Mouse (Mus musculus): ENCODE results near the gene Magi1. TPM values are rescaled to one million over a fixed set of nuclear protein-coding genes. Genes with fewer than 3 reads are reported as not detected.

Gene Magi1
- total and polyA plus RNA-seq, 3 experiments: not detected

DNA sequence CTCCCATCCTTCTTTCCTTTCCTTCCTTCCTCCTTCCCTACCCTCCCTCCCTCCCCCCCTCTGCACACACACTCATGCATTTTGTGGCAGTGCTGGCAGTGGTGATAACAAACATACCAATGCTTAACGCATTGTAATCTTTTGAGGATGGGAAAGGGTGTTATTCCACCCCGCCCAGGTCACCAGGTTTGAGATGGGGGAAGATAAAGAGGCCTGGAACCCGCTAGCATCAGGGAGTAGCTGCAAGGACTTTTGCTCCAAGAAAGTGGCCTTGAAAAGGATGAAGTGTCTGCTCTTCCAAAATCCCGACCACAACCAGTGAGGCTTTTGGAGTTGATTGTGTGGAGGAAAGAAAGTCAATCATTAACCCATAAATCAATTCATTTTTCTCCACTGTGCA lies 218.9 kb downstream of the Magi1 start:
- TF ChIP-seq UBTF (IDR thresholded peaks at IDR 0.05; ENCODE audit: low read depth, low read length) (no peak), NRF1 (IDR thresholded peaks at IDR 0.05; ENCODE audit: low read depth, low read length) (no peak), JUN (IDR thresholded peaks at IDR 0.05; ENCODE audit: insufficient read depth, low read depth, low read length) (no peak), MAFK (IDR thresholded peaks at IDR 0.05; ENCODE audit: insufficient replicate concordance, low read length) (no peak)
- no peaks in the 10 kb centered on the region for H3K4me1 ChIP-seq (ENCODE audit: control insufficient read depth in 1 of 2, insufficient read depth in 2 of 2)
- in situ Hi-C loops (cut with MboI; ENCODE audit: low pct_ligation_motif_present, low pct_unique_long_range_greater_than_20kb, low sequenced_read_pairs) (no loop called here), dilution Hi-C loops (cut with MboI; ENCODE audit: extremely low pct_ligation_motif_present, extremely low pct_unique_long_range_greater_than_20kb, low sequenced_read_pairs) (no loop called here)
- no peaks in the 10 kb centered on the region for H3K27me3 ChIP-seq (replicated peaks)
- H3K79me2 ChIP-seq (replicated peaks; ENCODE audit: control insufficient read depth, extremely low read depth, insufficient read depth, poor library complexity, severe bottlenecking): no peaks in the 10 kb centered on the region
- no peak overlapping the region for H3K9ac ChIP-seq (ENCODE audit: insufficient read depth, low read depth)
- no peak overlapping the region for H3K4me2 ChIP-seq (ENCODE audit: insufficient read depth, low read depth, poor library complexity, severe bottlenecking)
- DNase-seq (ENCODE audit: extremely low read depth): no peak
- H3K36me3 ChIP-seq (replicated peaks in 1 of 2; ENCODE audit: control insufficient read depth in 1 of 2, insufficient read depth in 1 of 2, low read length in 1 of 2): no peaks in the 10 kb centered on the region
- no peak overlapping the region for H3K4me3 ChIP-seq (replicated peaks in 1 of 3; ENCODE audit: low read depth in 2 of 3, low read length in 2 of 3, poor library complexity in 1 of 3)
- H3K9me3 ChIP-seq (replicated peaks; ENCODE audit: low read length): peaks cover 65% of the 10 kb centered on the region
- H3K27ac ChIP-seq (ENCODE audit: insufficient read depth, low read depth): no peak overlapping the region

DNA sequence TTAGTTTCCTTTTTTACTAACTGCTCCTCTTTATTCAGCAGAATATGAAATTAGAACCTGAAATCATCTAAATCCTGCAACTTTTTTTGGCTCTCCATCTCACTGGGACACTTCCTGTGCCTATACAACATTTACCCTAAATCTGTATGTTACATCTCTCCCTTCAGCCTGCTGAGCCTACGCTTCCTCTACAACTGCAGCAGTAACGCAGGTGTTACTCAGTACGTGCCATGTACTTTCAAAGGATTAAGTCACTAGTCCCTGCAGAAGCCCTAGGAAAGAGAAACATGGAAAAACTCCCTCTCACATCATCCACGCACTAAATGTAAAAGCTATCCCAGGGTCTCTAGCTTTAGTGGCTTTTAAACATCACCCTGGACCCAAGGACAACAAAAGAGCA lies 220.2 kb downstream of the Magi1 start:
- no peak for TF ChIP-seq PAX5 (IDR thresholded peaks at IDR 0.05; ENCODE audit: low read length)
- TF ChIP-seq HCFC1 (IDR thresholded peaks at IDR 0.05; ENCODE audit: low read depth, low read length): no peak
- TF ChIP-seq MAZ (IDR thresholded peaks at IDR 0.05; ENCODE audit: low read depth, low read length): no peak
- H3K4me1 ChIP-seq (ENCODE audit: control insufficient read depth in 1 of 2, insufficient read depth in 2 of 2): no peaks in the 10 kb centered on the region
- H3K9me3 ChIP-seq (replicated peaks; ENCODE audit: low read length): peaks cover 59% of the 10 kb centered on the region
- DNase-seq (ENCODE audit: extremely low read depth): no peak
- no peaks in the 10 kb centered on the region for H3K79me2 ChIP-seq (replicated peaks; ENCODE audit: control insufficient read depth, extremely low read depth, insufficient read depth, poor library complexity, severe bottlenecking)
- H3K36me3 ChIP-seq (replicated peaks in 1 of 2; ENCODE audit: control insufficient read depth in 1 of 2, insufficient read depth in 1 of 2, low read length in 1 of 2): no peaks in the 10 kb centered on the region
- H3K4me3 ChIP-seq (replicated peaks in 1 of 3; ENCODE audit: low read depth in 2 of 3, low read length in 2 of 3, poor library complexity in 1 of 3): no peak overlapping the region
- no peaks in the 10 kb centered on the region for H3K27me3 ChIP-seq (replicated peaks)
- H3K4me2 ChIP-seq (ENCODE audit: insufficient read depth, low read depth, poor library complexity, severe bottlenecking): no peak overlapping the region
- dilution Hi-C loops (cut with MboI; ENCODE audit: extremely low pct_ligation_motif_present, extremely low pct_unique_long_range_greater_than_20kb, low sequenced_read_pairs): no loop called here
- no peak overlapping the region for H3K9ac ChIP-seq (ENCODE audit: insufficient read depth, low read depth)
- no peak overlapping the region for H3K27ac ChIP-seq (ENCODE audit: insufficient read depth, low read depth)
- in situ Hi-C loops (cut with MboI; ENCODE audit: low pct_ligation_motif_present, low pct_unique_long_range_greater_than_20kb, low sequenced_read_pairs): no loop called here

DNA sequence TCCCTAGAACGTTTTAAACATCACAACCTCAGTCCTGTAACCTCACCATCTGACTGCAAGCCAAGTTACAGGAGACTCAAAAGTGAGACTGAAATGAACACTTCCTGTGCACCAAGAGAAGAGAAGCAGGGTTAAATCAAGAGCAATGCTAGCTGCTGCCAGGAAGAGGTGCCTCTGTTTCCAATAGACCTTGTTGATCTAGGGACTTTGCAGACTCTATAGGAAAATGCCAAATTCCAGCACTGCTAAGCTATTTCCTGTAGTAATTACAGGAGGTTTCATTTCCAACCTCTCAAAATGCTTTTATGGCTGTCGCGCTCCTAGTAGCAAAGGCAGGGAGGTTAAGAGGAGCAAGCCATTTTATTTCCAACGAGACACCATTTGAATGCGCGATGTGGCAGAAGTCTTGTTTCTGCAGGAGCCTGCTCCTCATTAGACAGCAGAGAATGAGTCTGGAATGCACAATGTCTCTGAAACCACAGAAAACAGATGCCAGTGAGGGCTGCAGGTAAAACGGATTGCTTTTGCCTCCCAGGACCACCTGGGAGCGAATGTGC lies 222.2 kb downstream of the Magi1 start:
- Histone ChIP-seq H3K36me3 (replicated peaks in 1 of 2; ENCODE audit: control insufficient read depth in 1 of 2, insufficient read depth in 1 of 2, low read length in 1 of 2) (no peaks in the 10 kb centered on the region), H3K4me2 (ENCODE audit: insufficient read depth, low read depth, poor library complexity, severe bottlenecking) (no peak overlapping the region), H3K27me3 (replicated peaks) (no peaks in the 10 kb centered on the region), H3K4me1 (ENCODE audit: control insufficient read depth in 1 of 2, insufficient read depth in 2 of 2) (no peaks in the 10 kb centered on the region), H3K4me3 (replicated peaks in 1 of 3; ENCODE audit: low read depth in 2 of 3, low read length in 2 of 3, poor library complexity in 1 of 3) (no peak overlapping the region), H3K9me3 (replicated peaks; ENCODE audit: low read length) (peaks cover 67% of the 10 kb centered on the region), H3K79me2 (replicated peaks; ENCODE audit: control insufficient read depth, extremely low read depth, insufficient read depth, poor library complexity, severe bottlenecking) (no peaks in the 10 kb centered on the region), H3K9ac (ENCODE audit: insufficient read depth, low read depth) (no peak overlapping the region), H3K27ac (ENCODE audit: insufficient read depth, low read depth) (no peak overlapping the region)
- TF ChIP-seq MAX (IDR thresholded peaks at IDR 0.05; ENCODE audit: low read length) (no peak), ZC3H11A (IDR thresholded peaks at IDR 0.05; ENCODE audit: low read depth, low read length) (no peak), MAZ (IDR thresholded peaks at IDR 0.05; ENCODE audit: low read depth, low read length) (no peak), JUN (IDR thresholded peaks at IDR 0.05; ENCODE audit: insufficient read depth, low read depth, low read length) (no peak), TBP (conservative IDR thresholded peaks at IDR 0.05; ENCODE audit: low read depth, low read length) (no peak), POLR2A (IDR thresholded peaks at IDR 0.05; ENCODE audit: low read depth, low read length) (no peak), USF2 (conservative IDR thresholded peaks at IDR 0.05; ENCODE audit: low read depth, low read length) (no peak), MXI1 (IDR thresholded peaks at IDR 0.05; ENCODE audit: low read depth, low read length) (no peak), BHLHE40 (IDR thresholded peaks at IDR 0.05; ENCODE audit: low read depth, low read length) (no peak), CHD1 (IDR thresholded peaks at IDR 0.05; ENCODE audit: low read depth, low read length) (no peak), CTCF (conservative IDR thresholded peaks at IDR 0.05 in 1 of 2, IDR thresholded peaks at IDR 0.05 in 1 of 2; ENCODE audit: low read depth in 2 of 2, low read length in 2 of 2) (no peak), MEF2A (IDR thresholded peaks at IDR 0.05; ENCODE audit: borderline replicate concordance, low read depth, low read length) (no peak), RCOR1 (conservative IDR thresholded peaks at IDR 0.05; ENCODE audit: low read depth, low read length) (no peak)
- in situ Hi-C loops (cut with MboI; ENCODE audit: low pct_ligation_motif_present, low pct_unique_long_range_greater_than_20kb, low sequenced_read_pairs): no loop called here
- DNase-seq (ENCODE audit: extremely low read depth): no peak
- dilution Hi-C loops (cut with MboI; ENCODE audit: extremely low pct_ligation_motif_present, extremely low pct_unique_long_range_greater_than_20kb, low sequenced_read_pairs): no loop called here

Measured in CH12.LX (cell line).